Mouse (Mus musculus) hindbrain, embryonic 16.5 days (tissue): ENCODE results near the gene Mfsd6l. TPM values are rescaled to one million over a fixed set of nuclear protein-coding genes. Genes with fewer than 3 reads are reported as not detected.

Source experiments
- ATAC-seq: fragments of 200-750 bp; cut with Nextera tagmentation; 2 replicates; pipeline ENCODE4 v1.8.0; 2017; ENCODE audit warnings: moderate TSS enrichment, moderate library complexity
- H3K27ac ChIP-seq: fragments of 300-500 bp; sonication (generic); 2 replicates; pipeline ENCODE4 v1.5.1; 2014; ENCODE audit warnings: low read depth, mild to moderate bottlenecking, control low read depth, low read length, moderate library complexity
- H3K27me3 ChIP-seq: fragments of 300-500 bp; sonication (generic); replicated peaks from 2 replicates; pipeline ENCODE4 v1.6.1; 2014; ENCODE audit warnings: low read length; ENCODE audit not compliant: control insufficient read depth, insufficient read depth
- H3K36me3 ChIP-seq: fragments of 300-500 bp; sonication (generic); 2 replicates; pipeline ENCODE4 v1.6.1; 2014; ENCODE audit warnings: mild to moderate bottlenecking, low read length, moderate library complexity, mixed read lengths; ENCODE audit not compliant: control insufficient read depth, insufficient read depth
- H3K4me1 ChIP-seq: fragments of 300-500 bp; sonication (generic); 2 replicates; pipeline ENCODE4 v1.6.1; 2014; ENCODE audit warnings: low read depth, low read length; ENCODE audit not compliant: control insufficient read depth, insufficient read depth
- H3K4me2 ChIP-seq: fragments of 300-500 bp; sonication (generic); 2 replicates; pipeline ENCODE4 v1.6.1; 2014; ENCODE audit warnings: mild to moderate bottlenecking, low read length, control low read depth, moderate library complexity
- H3K4me3 ChIP-seq: fragments of 300-500 bp; sonication (generic); 2 replicates; pipeline ENCODE4 v1.5.1; 2014; ENCODE audit warnings: mild to moderate bottlenecking, low read length, control low read depth, moderate library complexity
- H3K9ac ChIP-seq: fragments of 300-500 bp; sonication (generic); 2 replicates; pipeline ENCODE4 v1.6.1; 2014; ENCODE audit warnings: low read depth, mild to moderate bottlenecking, control low read depth, low read length, moderate library complexity
- H3K9me3 ChIP-seq: fragments of 300-500 bp; sonication (generic); 2 replicates; pipeline ENCODE4 v1.6.1; 2014; ENCODE audit warnings: mild to moderate bottlenecking, low read length, moderate library complexity; ENCODE audit not compliant: control insufficient read depth
- WGBS: fragments of 180-500 bp; shearing (Covaris S2); extraction: QIAGEN DNeasy Blood & Tissue Kit; methylation state at CpG from one replicate; pipeline ENCODE4 v1.1.7; 2014; 5-methylcytosine and 5-hydroxymethylcytosine counted together
- polyA plus RNA-seq: library from polyadenylated mRNA; unstranded; fragments of >200 nt; fragmentation: Nextera tagmentation; extraction: Ambion mirVana; gene quantifications from 2 replicates; pipeline ENCODE4 v1.2.1, GENCODE M21; 2015

Gene Mfsd6l
- 0.07 and 0.08 TPM in 2 replicates for polyA plus RNA-seq

DNA sequence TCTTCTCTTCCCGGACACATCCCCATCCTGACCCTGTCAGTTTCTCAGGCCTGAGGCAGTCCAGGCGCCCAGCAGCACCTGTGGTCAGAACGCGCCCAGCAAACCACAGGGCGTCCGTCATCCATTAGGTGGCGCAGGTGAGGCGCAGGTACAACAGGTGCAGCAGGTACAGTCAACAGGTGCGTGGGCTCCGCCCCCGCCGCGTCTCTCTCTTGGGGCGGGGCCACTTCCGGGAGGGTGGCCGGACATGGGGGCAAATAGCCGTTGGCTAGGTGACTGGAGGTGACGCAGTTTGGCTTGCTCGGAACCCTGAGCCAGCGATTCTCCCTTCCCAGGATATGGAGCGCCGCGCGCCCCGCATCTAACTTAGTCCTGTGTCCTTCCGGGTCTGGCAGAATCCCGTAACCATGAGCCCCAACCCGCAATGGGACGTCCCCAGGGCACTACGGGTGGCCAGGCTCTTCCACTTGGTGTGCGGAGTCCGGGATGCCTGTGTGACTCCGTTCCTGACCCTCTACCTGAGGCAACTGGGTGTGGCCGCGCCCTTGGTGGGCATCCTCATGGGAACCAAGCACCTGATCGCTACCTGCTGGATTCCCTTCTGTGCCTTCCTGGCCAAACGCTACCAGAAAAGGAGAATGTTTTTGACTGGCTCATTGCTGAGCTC, at the start of gene Mfsd6l:
Gene Mfsd6l (plus strand): TSS at position 269 of the 667 bp plus-strand sequence.
- Histone ChIP-seq H3K9me3 (no peaks in the 10 kb centered on the region), H3K36me3 (no peaks in the 10 kb centered on the region), H3K4me1 (no peaks in the 10 kb centered on the region), H3K4me2 (peak within 1 kb of the TSS; percentile 47), H3K4me3 (peak within 1 kb of the TSS; percentile 27), H3K9ac (no peak within 1 kb of the TSS), H3K27me3 (no peaks in the 10 kb centered on the region), H3K27ac (no peak within 1 kb of the TSS)
- 11% methylated on average over 37 of the region's 37 CpGs for WGBS
- no peak for ATAC-seq

DNA sequence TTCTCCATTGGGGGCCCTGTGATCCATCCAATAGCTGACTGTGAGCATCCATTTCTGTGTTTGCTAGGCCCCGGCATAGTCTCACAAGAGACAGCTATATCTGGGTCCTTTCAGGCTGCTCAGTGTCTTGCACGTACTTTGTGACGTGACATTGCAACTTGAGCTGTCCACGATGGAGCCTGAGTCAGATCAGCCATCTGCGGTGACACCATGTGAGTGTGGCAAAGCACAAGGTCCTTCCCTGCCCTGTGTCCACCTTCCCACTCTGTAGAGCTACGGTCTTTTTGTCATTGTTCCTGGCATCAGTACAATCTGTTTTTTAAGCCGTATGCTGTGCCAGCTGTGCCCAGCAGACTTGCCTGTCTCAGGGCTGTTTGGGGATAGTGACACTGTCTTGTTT, 48.7 kb upstream of the Mfsd6l start:
- Histone ChIP-seq H3K27ac (no peak overlapping the region), H3K36me3 (no peaks in the 10 kb centered on the region), H3K4me1 (no peaks in the 10 kb centered on the region), H3K27me3 (no peaks in the 10 kb centered on the region), H3K4me2 (no peak overlapping the region), H3K9me3 (no peaks in the 10 kb centered on the region), H3K9ac (no peak overlapping the region), H3K4me3 (no peak overlapping the region)
- 91% methylated on average over 7 of the region's 7 CpGs for WGBS
- ATAC-seq = no peak

DNA sequence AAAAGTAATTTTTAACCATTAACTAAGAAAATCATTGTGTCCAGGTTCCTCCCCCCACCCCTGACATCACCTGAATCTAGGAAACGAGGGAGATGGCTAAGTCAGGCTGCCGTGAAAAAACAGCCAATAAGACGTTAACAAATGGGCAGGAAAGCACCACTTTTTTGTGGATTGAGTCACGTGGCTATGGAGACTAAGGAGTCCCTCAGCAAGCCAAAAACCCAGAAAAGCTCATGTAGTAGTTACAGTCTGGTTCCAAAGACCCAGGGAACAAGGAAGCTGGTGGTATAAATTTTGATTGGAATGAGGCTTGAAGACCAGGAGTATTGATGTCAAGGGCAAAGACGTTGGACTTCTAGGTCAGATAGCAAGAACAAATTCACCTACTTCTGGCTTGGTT, 47.4 kb upstream of the Mfsd6l start:
- Histone ChIP-seq H3K4me3 (no peak overlapping the region), H3K36me3 (no peaks in the 10 kb centered on the region), H3K4me1 (no peaks in the 10 kb centered on the region), H3K27ac (no peak overlapping the region), H3K9ac (no peak overlapping the region), H3K4me2 (no peak overlapping the region), H3K9me3 (no peaks in the 10 kb centered on the region), H3K27me3 (no peaks in the 10 kb centered on the region)
- WGBS = 73% methylated on average over 5 of the region's 5 CpGs
- ATAC-seq = no peak

DNA sequence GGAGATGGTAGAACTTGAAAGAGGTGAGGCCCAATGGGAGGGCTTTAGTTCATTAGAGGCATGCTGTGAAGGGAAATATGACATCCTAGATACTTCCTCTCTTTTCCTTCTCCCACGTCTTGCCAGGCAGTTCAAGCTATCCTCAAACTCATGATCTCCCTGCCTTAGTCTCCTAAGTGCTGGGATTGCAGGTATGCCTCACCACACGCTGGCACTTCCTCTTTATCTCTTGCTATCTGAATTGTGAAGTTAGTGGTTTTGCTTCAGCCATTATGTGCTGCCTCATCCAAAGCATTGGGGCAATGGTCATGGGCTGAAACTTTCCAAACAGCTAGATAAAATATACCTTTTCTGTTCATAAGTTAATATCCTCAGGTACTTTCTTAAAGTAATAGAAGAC, 46.8 kb upstream of the Mfsd6l start:
- Histone ChIP-seq H3K36me3 (no peaks in the 10 kb centered on the region), H3K9ac (no peak overlapping the region), H3K4me3 (no peak overlapping the region), H3K4me1 (no peaks in the 10 kb centered on the region), H3K4me2 (no peak overlapping the region), H3K27me3 (no peaks in the 10 kb centered on the region), H3K9me3 (no peaks in the 10 kb centered on the region), H3K27ac (no peak overlapping the region)
- ATAC-seq = no peak
- WGBS = 61% methylated on average over 2 of the region's 2 CpGs

DNA sequence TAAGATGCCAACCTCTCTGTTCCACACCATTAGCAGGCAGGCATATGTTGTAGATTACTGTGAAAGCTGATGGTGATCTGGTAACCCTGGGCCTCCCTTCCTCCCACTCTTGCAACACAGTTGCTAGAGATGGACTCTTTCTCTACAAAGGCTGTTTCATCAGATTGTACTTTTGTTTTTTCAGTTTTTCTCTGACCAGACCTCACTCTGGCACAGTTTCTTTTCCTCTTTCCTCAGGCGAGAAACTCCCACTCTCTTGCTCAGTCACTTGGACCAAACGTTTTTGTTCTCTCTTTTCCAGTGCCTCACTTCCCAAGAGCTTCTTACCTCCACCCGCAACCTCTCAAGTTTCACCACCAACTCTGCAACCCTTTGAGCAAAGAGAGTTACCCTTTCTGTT, 42.0 kb upstream of the Mfsd6l start:
- WGBS = 43% methylated on average over 3 of the region's 3 CpGs
- no peak overlapping the region for H3K4me2 ChIP-seq

DNA sequence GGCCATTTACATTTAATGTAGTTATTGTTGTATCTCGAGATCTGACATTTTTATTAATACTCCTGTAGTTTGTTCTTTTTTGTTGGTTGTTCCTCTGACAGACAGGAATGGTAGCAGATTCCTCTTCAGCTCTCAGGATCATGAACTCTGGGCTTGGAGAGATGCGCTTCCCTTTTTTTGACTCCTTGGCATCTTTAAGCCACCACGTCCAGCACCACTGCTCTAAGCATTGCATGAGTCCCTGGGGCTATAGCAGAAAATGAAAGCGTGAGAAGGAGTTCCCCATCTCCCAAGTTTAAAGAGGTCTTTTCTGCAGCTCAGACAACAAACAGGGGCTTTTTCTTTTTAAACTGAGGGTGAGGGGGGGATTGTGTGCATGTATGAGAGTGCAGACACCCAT, 36.6 kb upstream of the Mfsd6l start:
- Histone ChIP-seq H3K9me3 (peaks cover 3% of the 10 kb centered on the region; the same call in 1 of the 2 replicates), H3K4me3 (no peak overlapping the region), H3K27ac (no peak overlapping the region), H3K4me2 (no peak overlapping the region), H3K9ac (no peak overlapping the region), H3K36me3 (no peaks in the 10 kb centered on the region), H3K4me1 (no peaks in the 10 kb centered on the region), H3K27me3 (no peaks in the 10 kb centered on the region)
- 91% methylated on average over 4 of the region's 4 CpGs for WGBS
- no peak for ATAC-seq

More for the DNA sequence above, 42.0 kb upstream of the Mfsd6l start:
- no peaks in the 10 kb centered on the region for H3K36me3 ChIP-seq
- H3K27ac ChIP-seq = no peak overlapping the region
- no peak for ATAC-seq
- H3K27me3 ChIP-seq = no peaks in the 10 kb centered on the region
- H3K4me1 ChIP-seq = no peaks in the 10 kb centered on the region
- H3K4me3 ChIP-seq = no peak overlapping the region
- no peak overlapping the region for H3K9ac ChIP-seq
- H3K9me3 ChIP-seq = no peaks in the 10 kb centered on the region

DNA sequence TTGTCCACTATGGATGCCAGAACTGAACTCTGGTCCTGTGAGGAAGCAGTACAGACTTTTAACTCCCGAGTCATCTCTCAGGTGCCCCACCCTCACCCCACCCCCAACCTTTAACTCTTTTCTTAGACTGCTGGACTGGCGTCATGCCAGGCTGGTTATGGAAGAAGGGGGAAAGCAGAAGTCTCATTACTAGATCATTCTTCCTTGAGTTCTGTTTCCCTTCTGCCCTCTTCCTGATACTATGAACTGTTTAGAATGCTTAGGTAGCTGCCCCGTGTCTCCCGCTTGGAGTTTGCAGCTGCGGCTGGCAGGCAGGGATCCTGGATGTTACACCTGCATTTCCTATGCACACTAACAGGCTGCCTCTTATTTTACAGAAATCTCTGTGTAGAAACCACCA, 36.2 kb upstream of the Mfsd6l start:
- WGBS = 93% methylated on average over 5 of the region's 5 CpGs
- Histone ChIP-seq H3K36me3 (no peaks in the 10 kb centered on the region), H3K4me2 (no peak overlapping the region), H3K4me3 (no peak overlapping the region), H3K27me3 (no peaks in the 10 kb centered on the region), H3K9ac (no peak overlapping the region), H3K4me1 (no peaks in the 10 kb centered on the region), H3K9me3 (peaks cover 3% of the 10 kb centered on the region; the same call in 1 of the 2 replicates), H3K27ac (no peak overlapping the region)
- ATAC-seq = no peak

DNA sequence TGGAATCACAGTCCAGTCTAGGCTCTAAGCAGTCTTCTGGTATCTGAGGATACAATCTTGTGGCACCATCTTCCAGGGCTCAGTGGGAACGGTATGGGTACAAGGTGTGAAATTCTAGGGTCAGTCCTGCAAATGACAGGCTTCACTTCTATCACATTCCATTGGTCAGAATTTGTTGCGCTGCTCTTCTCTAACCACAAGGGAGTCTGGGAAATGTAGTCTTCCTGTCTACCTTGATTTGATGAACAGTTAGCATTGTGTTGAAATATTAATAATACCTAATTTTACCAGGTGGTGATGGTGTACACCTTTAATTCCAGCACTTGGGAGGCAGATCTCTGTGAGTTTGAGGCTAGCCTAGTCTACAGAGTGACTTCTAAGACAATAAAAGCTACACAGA, 35.5 kb upstream of the Mfsd6l start:
- WGBS = 88% methylated on average over 2 of the region's 2 CpGs
- Histone ChIP-seq H3K27ac (no peak overlapping the region), H3K9ac (no peak overlapping the region), H3K36me3 (no peaks in the 10 kb centered on the region), H3K4me2 (no peak overlapping the region), H3K4me3 (no peak overlapping the region), H3K27me3 (no peaks in the 10 kb centered on the region), H3K9me3 (peaks cover 3% of the 10 kb centered on the region; the same call in 1 of the 2 replicates), H3K4me1 (no peaks in the 10 kb centered on the region)
- ATAC-seq = no peak

DNA sequence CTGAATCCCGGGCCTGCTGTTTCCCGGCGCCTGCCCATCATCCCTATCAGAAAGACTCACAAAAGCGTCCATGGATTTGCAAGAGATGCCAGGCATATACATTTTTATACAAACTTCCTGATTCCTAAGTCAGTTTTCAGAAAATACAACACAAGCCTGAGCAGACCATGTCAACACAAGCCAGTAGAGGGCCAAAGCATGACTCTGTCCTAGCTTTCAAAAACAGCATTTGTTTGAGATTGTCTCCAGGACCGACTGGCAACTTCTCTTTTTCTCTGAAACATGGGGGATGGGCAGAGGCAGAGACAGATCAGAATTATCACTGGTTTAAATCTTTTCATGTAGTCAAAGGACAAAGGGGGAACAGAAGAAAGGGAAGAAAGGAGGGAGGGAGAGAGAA, 34.6 kb upstream of the Mfsd6l start:
- 80% methylated on average over 5 of the region's 5 CpGs for WGBS
- no peak overlapping the region for H3K9ac ChIP-seq
- H3K36me3 ChIP-seq = no peaks in the 10 kb centered on the region
- no peak overlapping the region for H3K4me2 ChIP-seq
- H3K27me3 ChIP-seq = no peaks in the 10 kb centered on the region
- H3K4me3 ChIP-seq = no peak overlapping the region
- no peaks in the 10 kb centered on the region for H3K4me1 ChIP-seq
- ATAC-seq = no peak
- H3K9me3 ChIP-seq = peaks cover 3% of the 10 kb centered on the region; the same call in 1 of the 2 replicates
- H3K27ac ChIP-seq = no peak overlapping the region
